Mouse (Mus musculus) urinary bladder, postnatal 14 days (tissue): ENCODE results near the gene Ang4.
"Not testable (repeated sequence)": the region's sequence is repeated elsewhere in the genome, so short reads cannot be mapped to it uniquely, and the experiment has no call there.

Experiments
- DNase-seq: peaks from one replicate; pipeline ENCODE4 v3.0.0; 2021; ENCODE audit warnings: low spot score

The Ang4 gene

GRCm38 (mm10) chr14:51773490-51773889, at the start of gene Ang4:
TSS of gene Ang4 (minus strand) at chr14:51773590.
- DNase-seq = no peak

- no peak for DNase-seq
These were observed 26.4 kb upstream of the Ang4 start, which contains the start of gene AY358078 for GRCm38 (mm10) chr14:51799746-51800145. TSS of gene AY358078 (plus strand) at chr14:51800046.

DNA sequence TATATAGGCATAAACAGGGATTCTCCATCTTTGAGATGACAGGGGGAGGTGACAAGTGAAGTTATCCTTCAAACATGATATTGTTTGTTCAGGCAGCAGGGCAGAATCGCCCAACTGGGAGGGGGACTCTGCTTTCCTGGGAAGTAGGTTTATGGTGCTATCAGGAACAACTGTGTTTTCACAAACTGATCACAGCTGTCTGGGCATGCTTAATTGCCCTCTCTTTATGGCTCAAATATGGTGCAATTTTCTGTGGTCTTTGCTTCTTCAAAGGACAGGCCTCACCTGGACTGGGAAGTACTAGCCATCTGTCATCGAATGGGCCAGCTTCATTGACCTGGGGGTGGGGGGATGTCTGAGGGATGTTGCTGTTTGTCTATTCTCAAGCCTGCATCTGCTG, 20.7 kb upstream of the Ang4 start:
- no peak for DNase-seq

- DNase-seq = no peak
These were observed 15.8 kb upstream of the Ang4 start for GRCm38 (mm10) chr14:51789196-51789595.

DNA sequence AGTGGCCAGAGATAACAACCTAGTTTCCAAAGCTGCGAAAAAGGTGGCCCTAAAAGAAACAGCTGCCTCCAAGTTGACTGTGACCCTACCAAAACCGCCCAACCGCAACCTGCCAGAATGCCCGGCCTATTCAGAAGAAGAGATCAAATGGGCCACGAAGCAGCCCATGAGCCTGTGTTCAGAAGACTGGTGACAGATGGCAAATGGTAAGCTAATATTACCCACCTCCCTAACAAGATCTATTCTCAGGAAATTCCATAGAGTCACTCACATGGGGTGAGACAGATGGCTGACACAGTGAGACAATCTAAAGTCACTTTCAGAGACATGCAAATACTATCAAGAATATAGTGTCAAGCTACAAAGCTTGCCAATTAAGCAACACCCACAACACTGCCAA, 13.7 kb upstream of the Ang4 start:
- no peak for DNase-seq

GRCm38 (mm10) chr14:51786335-51786734, 12.9 kb upstream of the Ang4 start:
- DNase-seq = no peak

DNA sequence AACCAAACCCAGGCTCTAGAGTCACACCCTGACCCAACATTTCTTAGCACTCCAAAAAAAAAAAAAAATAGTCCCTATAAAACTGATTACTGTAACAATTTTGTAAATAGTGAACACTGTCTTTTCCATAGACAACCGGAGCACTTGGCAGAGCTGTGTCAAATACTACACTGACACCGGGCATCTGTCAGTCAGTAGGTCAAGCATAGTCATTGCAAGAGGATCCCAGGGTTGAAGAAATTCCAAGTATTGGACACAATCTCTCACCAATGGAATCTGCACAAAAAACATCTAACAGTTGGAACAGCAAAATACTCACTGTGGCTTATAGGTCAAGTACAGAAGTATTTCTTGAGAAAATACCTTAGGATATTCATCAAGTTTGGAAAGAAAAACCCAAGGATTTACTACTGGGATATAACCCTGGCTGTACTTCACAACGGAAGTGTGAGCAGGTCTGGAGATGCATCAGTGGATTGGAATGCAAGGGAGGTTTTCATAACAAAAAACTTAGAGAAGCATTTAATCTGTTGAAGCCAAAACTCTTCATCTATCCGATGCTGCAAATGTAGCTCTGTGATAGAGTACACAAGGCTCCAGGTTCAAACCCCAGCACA, 5.6 kb upstream of the Ang4 start:
- DNase-seq = no peak

DNA sequence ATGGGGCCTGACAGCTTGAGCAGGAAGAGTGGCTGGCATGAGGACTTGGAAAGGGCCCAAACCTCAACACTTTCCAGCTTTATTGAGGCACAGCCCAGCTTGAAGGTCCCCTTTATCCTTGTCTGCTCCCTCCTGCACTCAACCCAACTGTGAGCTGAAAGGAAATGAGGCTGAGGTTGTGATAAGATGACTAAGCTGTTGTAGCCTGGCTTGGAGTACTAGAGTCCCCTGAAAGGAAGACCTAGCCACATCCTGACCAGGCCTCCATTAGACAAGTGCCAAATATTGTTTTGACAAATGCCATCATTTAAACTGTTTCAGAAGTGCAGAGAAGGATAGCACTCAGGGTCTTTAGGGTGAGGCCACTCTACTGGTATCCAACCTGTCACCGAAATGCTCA, 4.4 kb upstream of the Ang4 start:
- DNase-seq = no peak

DNA sequence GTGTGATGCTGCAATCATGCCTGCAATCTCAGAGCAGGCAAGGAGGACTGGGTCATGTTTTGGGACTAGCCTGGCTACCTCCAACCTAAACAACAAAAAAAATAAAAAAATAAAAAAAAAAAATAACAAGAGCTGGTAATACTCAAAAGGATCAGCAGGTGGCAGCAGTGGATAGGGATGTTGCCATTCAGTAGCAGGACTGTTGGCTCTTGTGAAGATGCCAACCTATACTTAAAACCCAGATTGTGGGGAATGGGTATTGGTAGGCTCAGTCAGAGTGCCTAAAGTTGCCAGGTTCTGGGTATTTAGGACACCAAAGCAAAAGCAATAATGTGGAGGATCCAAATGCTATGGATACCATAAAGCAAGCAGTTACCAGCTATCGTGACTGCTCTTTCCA, 2.0 kb downstream of the Ang4 start:
- not testable (repeated sequence) for DNase-seq

- no peak for DNase-seq
These were observed 17.4 kb downstream of the Ang4 start for GRCm38 (mm10) chr14:51755944-51756343.

- no peak for DNase-seq
These were observed 32.8 kb downstream of the Ang4 start for GRCm38 (mm10) chr14:51740347-51741170.

DNA sequence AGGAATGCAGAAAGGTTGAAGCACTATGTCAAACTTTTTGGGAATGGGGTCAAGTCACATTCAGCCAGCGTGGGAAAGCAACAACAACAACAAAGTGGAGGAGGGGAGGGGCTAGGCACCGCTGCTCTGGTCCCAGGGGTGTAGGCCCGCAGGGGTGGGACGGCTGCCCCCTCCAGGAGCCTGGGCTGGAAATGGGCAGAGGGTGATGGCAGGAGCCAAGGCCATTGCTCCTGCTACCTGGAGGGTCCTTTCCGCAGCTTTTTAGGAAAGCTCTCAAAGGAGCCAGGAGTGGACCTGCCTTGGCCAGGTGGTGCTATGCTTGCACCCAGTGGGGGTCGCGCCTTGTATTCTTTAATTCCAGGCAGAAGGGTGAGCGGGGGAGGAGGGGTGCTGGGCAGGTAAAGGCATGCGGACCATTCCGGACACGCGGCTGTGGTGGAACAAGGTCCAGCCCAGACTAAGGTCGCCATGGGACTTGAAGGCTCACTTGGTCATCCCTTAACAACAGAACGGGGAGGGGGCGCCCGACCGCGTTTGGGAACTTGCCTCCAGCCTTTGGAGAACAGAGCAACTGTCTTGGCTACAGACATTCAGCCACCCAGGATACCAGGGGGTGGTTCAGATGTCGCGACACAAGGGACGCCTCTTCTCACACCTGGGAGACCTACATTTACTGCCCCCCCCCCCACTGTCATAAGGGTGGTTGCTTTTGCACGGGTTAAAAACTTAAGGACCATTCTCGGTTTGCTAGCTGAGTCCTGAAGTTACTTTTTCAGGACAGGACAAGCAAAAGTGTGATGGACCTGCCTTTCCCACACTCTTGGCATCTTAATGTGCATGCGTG, 34.0 kb downstream of the Ang4 start:
- DNase-seq = no peak

- no peak for DNase-seq
These were observed 34.8 kb downstream of the Ang4 start for GRCm38 (mm10) chr14:51738411-51739149.

- DNase-seq = no peak
These were observed 35.4 kb downstream of the Ang4 start for GRCm38 (mm10) chr14:51737967-51738366.

GRCm38 (mm10) chr14:51717083-51717482, 56.3 kb downstream of the Ang4 start, which contains the start of gene Gm5800:
TSS of gene Gm5800 (minus strand) at chr14:51717183.
- DNase-seq = no peak
